Mouse (Mus musculus): ENCODE data around the gene Sap18b. TPM values are rescaled to one million over a fixed set of nuclear protein-coding genes. Genes with fewer than 3 reads are reported as not detected.

Sap18b gene
- total and polyA plus RNA-seq, 3 experiments, result 48.8 to 92.9 (median 77.6) TPM

GRCm38 (mm10) chr8:95799117-95799516 lies 26.0 kb upstream of the Sap18b start:
- H3K27me3 ChIP-seq (ENCODE audit: control insufficient read depth, insufficient read depth, low read length), result no peaks in the 10 kb centered on the region
- no peak overlapping the region for H3K9ac ChIP-seq (ENCODE audit: low read depth, low read length)
- peaks cover 15% of the 10 kb centered on the region for H3K4me1 ChIP-seq (ENCODE audit: control insufficient read depth, insufficient read depth, low read length)
- H3K36me3 ChIP-seq (ENCODE audit: control insufficient read depth, insufficient read depth, low read length), result peaks cover 18% of the 10 kb centered on the region
- H3K27ac ChIP-seq, result no peak overlapping the region
- TF ChIP-seq POLR2A (IDR thresholded peaks at IDR 0.05; ENCODE audit: insufficient read depth, low read depth, low read length), result no peak
- no peak for TF ChIP-seq CTCF (IDR thresholded peaks at IDR 0.05)
- no peak for TF ChIP-seq EP300 (IDR thresholded peaks at IDR 0.05; ENCODE audit: insufficient read depth, low read depth, low read length)
- intact Hi-C loops (cut with DNase I), result no loop called here
- no peak for DNase-seq
- H3K4me3 ChIP-seq, result no peak overlapping the region
- H3K79me2 ChIP-seq (replicated peaks; ENCODE audit: control insufficient read depth, insufficient read depth, low read length), result peaks cover 17% of the 10 kb centered on the region
- 73% methylated on average over 6 of the region's 6 CpGs for WGBS

DNA sequence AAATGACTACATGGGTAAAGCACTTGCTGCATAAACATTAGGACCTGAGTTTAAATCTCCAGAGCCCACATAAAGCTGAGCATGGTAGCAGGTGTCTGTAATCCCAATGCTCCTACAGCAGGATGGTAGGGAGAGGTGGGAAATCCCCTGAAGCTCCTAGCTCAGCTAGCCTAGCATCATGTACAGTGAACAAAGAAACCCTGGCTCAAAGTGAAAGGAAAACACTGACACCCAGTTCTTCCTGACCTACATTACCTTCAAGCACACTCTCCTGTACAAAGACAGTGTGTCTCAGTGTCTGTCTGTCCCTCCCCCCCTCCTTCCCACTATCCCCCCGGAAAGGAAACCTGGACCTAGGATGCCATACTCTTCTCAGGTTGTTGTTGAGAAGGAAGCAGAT lies 25.3 kb upstream of the Sap18b start:
- Histone ChIP-seq H3K36me3 (ENCODE audit: control insufficient read depth, insufficient read depth, low read length) (peaks cover 18% of the 10 kb centered on the region), H3K4me3 (no peak overlapping the region)

DNA sequence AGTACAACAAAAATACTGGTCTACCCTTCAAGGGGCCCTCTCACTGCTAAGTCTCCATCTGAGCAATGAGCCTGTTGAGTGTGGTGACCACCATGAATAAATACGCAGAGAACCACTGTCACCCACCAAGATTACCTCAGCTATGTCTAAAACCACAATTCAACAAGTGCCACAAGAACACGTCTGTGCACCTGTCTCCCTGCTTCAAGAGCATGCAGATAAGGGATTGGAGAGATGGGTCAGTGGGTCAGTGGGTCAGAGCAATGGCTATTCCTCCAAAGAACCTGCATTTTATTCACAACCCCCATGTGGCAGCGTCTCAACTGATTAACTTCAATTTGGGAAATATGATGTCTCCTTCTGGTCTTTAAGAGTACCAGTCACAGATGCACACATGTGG lies 24.8 kb upstream of the Sap18b start:
- peaks cover 18% of the 10 kb centered on the region for H3K79me2 ChIP-seq (replicated peaks; ENCODE audit: control insufficient read depth, insufficient read depth, low read length)
- peaks cover 22% of the 10 kb centered on the region for H3K36me3 ChIP-seq (ENCODE audit: control insufficient read depth, insufficient read depth, low read length)
- 60% methylated on average over 3 of the region's 3 CpGs for WGBS
- intact Hi-C loops (cut with DNase I), result loop anchor here (10.0 kb wide), 1 partner anchor 166 kb away; the partner anchor contains the start of gene Gins3
- no peaks in the 10 kb centered on the region for H3K27me3 ChIP-seq (ENCODE audit: control insufficient read depth, insufficient read depth, low read length)
- H3K4me1 ChIP-seq (ENCODE audit: control insufficient read depth, insufficient read depth, low read length), result peaks cover 15% of the 10 kb centered on the region
- H3K27ac ChIP-seq, result no peak overlapping the region
- H3K4me3 ChIP-seq, result no peak overlapping the region
- H3K9ac ChIP-seq (ENCODE audit: low read depth, low read length), result no peak overlapping the region
- DNase-seq, result no peak
- TF ChIP-seq CTCF (IDR thresholded peaks at IDR 0.05) (no peak), EP300 (IDR thresholded peaks at IDR 0.05; ENCODE audit: insufficient read depth, low read depth, low read length) (no peak), POLR2A (IDR thresholded peaks at IDR 0.05; ENCODE audit: insufficient read depth, low read depth, low read length) (no peak)

More for the DNA sequence above, 25.3 kb upstream of the Sap18b start:
- Histone ChIP-seq H3K27me3 (ENCODE audit: control insufficient read depth, insufficient read depth, low read length) (no peaks in the 10 kb centered on the region), H3K79me2 (replicated peaks; ENCODE audit: control insufficient read depth, insufficient read depth, low read length) (peaks cover 17% of the 10 kb centered on the region), H3K27ac (no peak overlapping the region), H3K9ac (ENCODE audit: low read depth, low read length) (no peak overlapping the region), H3K4me1 (ENCODE audit: control insufficient read depth, insufficient read depth, low read length) (peaks cover 15% of the 10 kb centered on the region)
- DNase-seq, result no peak
- 57% methylated on average over 1 of the region's 1 CpGs for WGBS
- intact Hi-C loops (cut with DNase I), result loop anchor here (10.0 kb wide), 1 partner anchor 165 kb away; the partner anchor contains the start of gene Gins3
- TF ChIP-seq POLR2A (IDR thresholded peaks at IDR 0.05; ENCODE audit: insufficient read depth, low read depth, low read length), result no peak
- no peak for TF ChIP-seq EP300 (IDR thresholded peaks at IDR 0.05; ENCODE audit: insufficient read depth, low read depth, low read length)
- no peak for TF ChIP-seq CTCF (IDR thresholded peaks at IDR 0.05)

DNA sequence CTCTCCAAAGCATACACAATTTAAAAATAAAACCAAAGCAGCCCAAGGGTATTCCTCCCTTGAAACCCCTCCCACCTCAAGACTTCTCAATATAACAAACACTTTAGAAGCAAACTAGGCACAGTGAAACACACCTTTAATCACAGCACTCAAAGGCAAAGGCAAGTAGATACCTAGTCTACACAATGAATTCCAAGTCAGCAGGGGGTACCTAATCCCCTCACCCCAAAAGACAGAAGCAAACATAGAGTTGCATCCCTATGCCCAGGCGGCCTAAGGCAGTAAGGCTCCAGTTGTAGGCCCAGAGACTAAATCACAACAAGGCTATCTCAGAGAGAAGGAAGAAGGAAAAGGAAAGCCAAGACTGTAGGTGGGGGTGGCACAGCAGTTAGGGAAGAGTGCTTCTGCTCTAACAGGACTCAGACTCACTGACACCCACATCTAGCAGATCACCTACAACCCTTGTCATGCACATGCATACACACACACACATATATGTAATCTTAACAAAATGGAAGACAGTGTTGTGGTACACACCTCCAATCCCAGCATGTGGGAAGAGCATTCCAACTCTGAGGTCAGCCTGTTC lies 23.6 kb upstream of the Sap18b start:
- Histone ChIP-seq H3K4me1 (ENCODE audit: control insufficient read depth, insufficient read depth, low read length) (peaks cover 20% of the 10 kb centered on the region), H3K27ac (no peak overlapping the region), H3K27me3 (ENCODE audit: control insufficient read depth, insufficient read depth, low read length) (no peaks in the 10 kb centered on the region), H3K9ac (ENCODE audit: low read depth, low read length) (no peak overlapping the region), H3K36me3 (ENCODE audit: control insufficient read depth, insufficient read depth, low read length) (peaks cover 27% of the 10 kb centered on the region), H3K79me2 (replicated peaks; ENCODE audit: control insufficient read depth, insufficient read depth, low read length) (peaks cover 21% of the 10 kb centered on the region), H3K4me3 (no peak overlapping the region)
- 100% methylated on average over 1 of the region's 1 CpGs for WGBS
- TF ChIP-seq EP300 (IDR thresholded peaks at IDR 0.05; ENCODE audit: insufficient read depth, low read depth, low read length) (no peak), POLR2A (IDR thresholded peaks at IDR 0.05; ENCODE audit: insufficient read depth, low read depth, low read length) (no peak)
- DNase-seq, result no peak
- intact Hi-C loops (cut with DNase I), result loop anchor here (10.0 kb wide), 1 partner anchor 167 kb away; the partner anchor contains the start of gene Gins3

- no peaks in the 10 kb centered on the region for H3K27me3 ChIP-seq (ENCODE audit: control insufficient read depth, insufficient read depth, low read length)
- WGBS, result 69% methylated on average over 8 of the region's 8 CpGs
- peaks cover 23% of the 10 kb centered on the region for H3K79me2 ChIP-seq (replicated peaks; ENCODE audit: control insufficient read depth, insufficient read depth, low read length)
- DNase-seq, result no peak
- H3K4me3 ChIP-seq, result no peak overlapping the region
- H3K4me1 ChIP-seq (ENCODE audit: control insufficient read depth, insufficient read depth, low read length), result peaks cover 20% of the 10 kb centered on the region
- TF ChIP-seq POLR2A (IDR thresholded peaks at IDR 0.05; ENCODE audit: insufficient read depth, low read depth, low read length), result no peak
- TF ChIP-seq CTCF (IDR thresholded peaks at IDR 0.05), result no peak
- TF ChIP-seq EP300 (IDR thresholded peaks at IDR 0.05; ENCODE audit: insufficient read depth, low read depth, low read length), result no peak
- no peak overlapping the region for H3K27ac ChIP-seq
- intact Hi-C loops (cut with DNase I), result loop anchor here (10.0 kb wide), 1 partner anchor 167 kb away; the partner anchor contains the start of gene Gins3
- no peak overlapping the region for H3K9ac ChIP-seq (ENCODE audit: low read depth, low read length)
- H3K36me3 ChIP-seq (ENCODE audit: control insufficient read depth, insufficient read depth, low read length), result peaks cover 27% of the 10 kb centered on the region
Measured at GRCm38 (mm10) chr8:95802231-95802630, 22.9 kb upstream of the Sap18b start.

- no peak overlapping the region for H3K9ac ChIP-seq (ENCODE audit: low read depth, low read length)
- H3K36me3 ChIP-seq (ENCODE audit: control insufficient read depth, insufficient read depth, low read length), result peaks cover 17% of the 10 kb centered on the region
- H3K4me3 ChIP-seq, result no peak overlapping the region
- no peaks in the 10 kb centered on the region for H3K27me3 ChIP-seq (ENCODE audit: control insufficient read depth, insufficient read depth, low read length)
- WGBS, result 30% methylated on average over 2 of the region's 2 CpGs
- H3K27ac ChIP-seq, result no peak overlapping the region; the same call in 1 of the 2 replicates
- TF ChIP-seq CTCF (IDR thresholded peaks at IDR 0.05), result no peak
- intact Hi-C loops (cut with DNase I), result loop anchor here (10.0 kb wide), 1 partner anchor 171 kb away; the partner anchor contains the start of gene Gins3
- peaks cover 12% of the 10 kb centered on the region for H3K4me1 ChIP-seq (ENCODE audit: control insufficient read depth, insufficient read depth, low read length)
- no peak for DNase-seq
- H3K79me2 ChIP-seq (replicated peaks; ENCODE audit: control insufficient read depth, insufficient read depth, low read length), result peaks cover 14% of the 10 kb centered on the region
Measured at GRCm38 (mm10) chr8:95805482-95805881, 19.7 kb upstream of the Sap18b start.

Measured in heart, adult 2 months (tissue).